17 mouse cellular contexts compared by ENCODE assay signal in the genomic region with DNA sequence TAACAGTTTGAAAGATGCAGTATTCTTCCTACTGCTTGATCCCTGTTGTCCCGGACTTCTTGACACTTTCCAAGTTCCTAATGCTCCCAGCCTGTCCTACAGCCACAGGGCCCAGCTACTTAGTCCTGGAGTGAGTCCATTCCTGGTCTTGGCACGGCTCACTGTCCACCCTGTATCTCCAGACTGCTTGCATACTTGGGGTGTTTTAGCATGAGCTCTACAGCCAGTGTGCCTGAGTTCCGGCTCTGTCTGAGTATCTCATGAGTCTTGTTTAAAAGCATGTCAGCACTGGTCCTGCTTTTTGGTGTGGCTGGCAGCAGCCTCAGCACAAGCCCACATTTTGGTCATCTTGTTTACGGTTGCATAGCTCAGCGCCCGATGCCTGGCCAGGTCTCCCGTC. TPM values are rescaled to one million over a fixed set of nuclear protein-coding genes. Genes with fewer than 3 reads are reported as not detected.
DNase-seq lines count a peak whose midpoint lies in the region; ATAC-seq and TF ChIP-seq lines count a peak whose summit lies in the region.
"Had no signal": no experiment of that assay in that cellular context is flagged by ENCODE, and none has a peak within 500 bp of the region (broad histone marks: within the 10 kb centered on the region; RNA-seq: fewer than 3 reads in every experiment).

No protein-coding gene starts in this region.

- H3K27ac ChIP-seq in lung, embryonic 14.5 days (ENCODE audit: low read depth): no peak overlapping the region
- H3K27ac ChIP-seq in heart, embryonic 16.5 days (ENCODE audit: low read length): peak overlapping the region; percentile 88
- peak overlapping the region; percentile 26; the same call in 1 of the 2 replicates for H3K27ac ChIP-seq in stomach, embryonic 16.5 days (ENCODE audit: low read length)
- H3K27ac ChIP-seq: embryonic facial prominence, embryonic 12.5 days; forebrain, embryonic 12.5 days; hindbrain, embryonic 13.5 days; midbrain, embryonic 15.5 days had no signal

- H3K4me1 ChIP-seq in lung, embryonic 14.5 days (ENCODE audit: insufficient read depth): no peaks in the 10 kb centered on the region
- H3K4me1 ChIP-seq in heart, embryonic 16.5 days (ENCODE audit: control insufficient read depth, insufficient read depth, low read length): peaks cover 43% of the 10 kb centered on the region
- H3K4me1 ChIP-seq in stomach, embryonic 16.5 days (ENCODE audit: control insufficient read depth, insufficient read depth, low read length): no peaks in the 10 kb centered on the region
- H3K4me1 ChIP-seq: embryonic facial prominence, embryonic 12.5 days; forebrain, embryonic 12.5 days; hindbrain, embryonic 13.5 days; midbrain, embryonic 15.5 days had no signal

- WGBS in lung, embryonic 14.5 days: 74% methylated on average over 7 of the region's 7 CpGs
- WGBS in heart, embryonic 16.5 days: 35% methylated on average over 7 of the region's 7 CpGs
- 62% methylated on average over 7 of the region's 7 CpGs for WGBS in stomach, embryonic 16.5 days

- no peak overlapping the region for H3K4me3 ChIP-seq in lung, embryonic 14.5 days (ENCODE audit: low read depth, low read length)
- H3K4me3 ChIP-seq in heart, embryonic 16.5 days (ENCODE audit: low read length): no peak overlapping the region
- no peak overlapping the region for H3K4me3 ChIP-seq in stomach, embryonic 16.5 days (replicated peaks; ENCODE audit: low read length)
- H3K4me3 ChIP-seq: embryonic facial prominence, embryonic 12.5 days; forebrain, embryonic 12.5 days; hindbrain, embryonic 13.5 days; midbrain, embryonic 15.5 days had no signal

- ATAC-seq in lung, embryonic 14.5 days (ENCODE audit: insufficient read depth): no peak
- peak; percentile 82 for ATAC-seq in heart, embryonic 16.5 days (replicated peaks; ENCODE audit: extremely low read depth, insufficient read depth, low FRiP score)
- ATAC-seq in stomach, embryonic 16.5 days (ENCODE audit: insufficient read depth, low FRiP score): no peak
- ATAC-seq: midbrain, embryonic 15.5 days had no signal

- H3K4me2 ChIP-seq in lung, embryonic 14.5 days: no peak overlapping the region
- H3K4me2 ChIP-seq in heart, embryonic 16.5 days (ENCODE audit: low read depth, low read length): peak overlapping the region; percentile 2; the same call in 1 of the 2 replicates
- H3K4me2 ChIP-seq in stomach, embryonic 16.5 days (ENCODE audit: low read depth, low read length): no peak overlapping the region
- H3K4me2 ChIP-seq: embryonic facial prominence, embryonic 12.5 days; forebrain, embryonic 12.5 days; hindbrain, embryonic 13.5 days; midbrain, embryonic 15.5 days had no signal

- TF ChIP-seq CTCF in lung, embryonic 14.5 days (IDR thresholded peaks at IDR 0.05; ENCODE audit: low read depth): no peak

- no peaks in the 10 kb centered on the region for H3K27me3 ChIP-seq in lung, embryonic 14.5 days (ENCODE audit: insufficient read depth, low read length)
- no peaks in the 10 kb centered on the region for H3K27me3 ChIP-seq in heart, embryonic 16.5 days (ENCODE audit: control insufficient read depth, insufficient read depth, low read length)
- H3K27me3 ChIP-seq in stomach, embryonic 16.5 days (ENCODE audit: control insufficient read depth, insufficient read depth, low read length): no peaks in the 10 kb centered on the region
- H3K27me3 ChIP-seq: embryonic facial prominence, embryonic 12.5 days; forebrain, embryonic 12.5 days; hindbrain, embryonic 13.5 days; midbrain, embryonic 15.5 days had no signal

- no peaks in the 10 kb centered on the region for H3K9me3 ChIP-seq in lung, embryonic 14.5 days (ENCODE audit: low read depth, low read length)
- H3K9me3 ChIP-seq in heart, embryonic 16.5 days (replicated peaks; ENCODE audit: control insufficient read depth, low read length): no peaks in the 10 kb centered on the region
- no peaks in the 10 kb centered on the region for H3K9me3 ChIP-seq in stomach, embryonic 16.5 days (replicated peaks; ENCODE audit: control insufficient read depth, low read length)
- H3K9me3 ChIP-seq: embryonic facial prominence, embryonic 12.5 days; forebrain, embryonic 12.5 days; hindbrain, embryonic 13.5 days; midbrain, embryonic 15.5 days had no signal

- peak; percentile 19 for DNase-seq in lung, embryonic 14.5 days
- no peak for DNase-seq in lung, postnatal 36 days
- DNase-seq in heart, adult 18-20 months: peak; percentile 67 to 75
- DNase-seq in kidney, adult 11 months: no peak
- DNase-seq in adrenal gland, postnatal 4 days (ENCODE audit: low spot score in 2 of 2): no peak
- DNase-seq: cerebellum, adult 9-10 months; gastrocnemius, postnatal 10 days; kidney, adult 2 months; layer of hippocampus, adult 9-11 months; left cerebral cortex, postnatal 4 days; retina, postnatal 1 day had no signal

- no peak overlapping the region for H3K9ac ChIP-seq in lung, embryonic 14.5 days
- peak overlapping the region; percentile 8; the same call in 1 of the 2 replicates for H3K9ac ChIP-seq in heart, embryonic 16.5 days (ENCODE audit: low read length)
- no peak overlapping the region for H3K9ac ChIP-seq in stomach, embryonic 16.5 days (ENCODE audit: low read length)
- H3K9ac ChIP-seq: embryonic facial prominence, embryonic 12.5 days; forebrain, embryonic 12.5 days; hindbrain, embryonic 13.5 days; midbrain, embryonic 15.5 days had no signal

- H3K36me3 ChIP-seq in lung, embryonic 14.5 days (ENCODE audit: insufficient read depth): peaks cover 36% of the 10 kb centered on the region
- H3K36me3 ChIP-seq in heart, embryonic 16.5 days (ENCODE audit: control insufficient read depth, insufficient read depth): peaks cover 20% of the 10 kb centered on the region
- H3K36me3 ChIP-seq in stomach, embryonic 16.5 days (ENCODE audit: control insufficient read depth, insufficient read depth, low read length): peaks cover 8% of the 10 kb centered on the region

RNA-seq across cellular contexts. Expression of gene Dnah17, which starts 44.3 kb away (rescaled TPM):
- polyA plus RNA-seq in lung, embryonic 14.5 days (2014; fragmentation: Nextera tagmentation; extraction: Ambion mirVana): 0.11 and 0.29 TPM in 2 replicates
- total RNA-seq in heart, adult 18-20 months (2021): under 1 TPM; 0.02 to 0.05 TPM
- 0.07 and 0.09 TPM in 2 replicates for polyA plus RNA-seq in heart, embryonic 16.5 days (2015; fragmentation: Nextera tagmentation; extraction: Ambion mirVana)
- 0.13 and 0.14 TPM in 2 replicates for polyA plus RNA-seq in stomach, embryonic 16.5 days (2015; fragmentation: Nextera tagmentation; extraction: Ambion mirVana)
- total RNA-seq in adrenal gland, postnatal 4 days (2021): under 1 TPM; 0.08 to 0.42 TPM

Comparison
In these comparisons a context has a peak if more than half of its experiments do, and no peak if none do; other contexts are left out.
1. DNase-seq: peak in lung, embryonic 14.5 days (single experiment) and heart, adult 18-20 months (2 of 2); none in lung, postnatal 36 days (single experiment), kidney, adult 11 months (single experiment) and adrenal gland, postnatal 4 days (0 of 2).